Mouse (Mus musculus): ENCODE measurements around the gene Auts2. TPM values are rescaled to one million over a fixed set of nuclear protein-coding genes. Genes with fewer than 3 reads are reported as not detected.

Gene Auts2
- total RNA-seq, 4 experiments from 2014 or later = 86.9 to 97.6 (median 89.2) TPM

- no peak for DNase-seq (ENCODE audit: low spot score in 2 of 2)
These were observed 839.4 kb downstream of the Auts2 start for GRCm38 (mm10) chr5:131703729-131704128.

GRCm38 (mm10) chr5:131702840-131703392, 840.2 kb downstream of the Auts2 start:
- no peak for DNase-seq (ENCODE audit: low spot score in 2 of 2)

GRCm38 (mm10) chr5:131698900-131699299, 844.2 kb downstream of the Auts2 start:
- no peak for DNase-seq (ENCODE audit: low spot score in 2 of 2)

GRCm38 (mm10) chr5:131690781-131691180, 852.4 kb downstream of the Auts2 start:
- no peak for DNase-seq (ENCODE audit: low spot score in 2 of 2)

GRCm38 (mm10) chr5:131686956-131687618, 856.1 kb downstream of the Auts2 start:
- no peak for DNase-seq (ENCODE audit: low spot score in 2 of 2)

GRCm38 (mm10) chr5:131680127-131680845, 862.9 kb downstream of the Auts2 start:
- DNase-seq (ENCODE audit: low spot score in 2 of 2) = peak; percentile 11 to 67

GRCm38 (mm10) chr5:131679523-131679922, 863.6 kb downstream of the Auts2 start:
- DNase-seq (ENCODE audit: low spot score in 2 of 2) = no peak

GRCm38 (mm10) chr5:131677518-131677917, 865.6 kb downstream of the Auts2 start:
- DNase-seq (ENCODE audit: low spot score in 2 of 2) = peak; percentile 27 to 70

- no peak for DNase-seq (ENCODE audit: low spot score in 2 of 2)
These were observed 869.4 kb downstream of the Auts2 start for GRCm38 (mm10) chr5:131673696-131674095.

- DNase-seq (ENCODE audit: low spot score in 2 of 2) = no peak
These were observed 878.1 kb downstream of the Auts2 start for GRCm38 (mm10) chr5:131665068-131665467.

GRCm38 (mm10) chr5:131664657-131665056, 878.5 kb downstream of the Auts2 start:
- DNase-seq (ENCODE audit: low spot score in 2 of 2) = no peak

GRCm38 (mm10) chr5:131662657-131663056, 880.5 kb downstream of the Auts2 start:
- no peak for DNase-seq (ENCODE audit: low spot score in 2 of 2)

- no peak for DNase-seq (ENCODE audit: low spot score in 2 of 2)
These were observed 884.2 kb downstream of the Auts2 start for GRCm38 (mm10) chr5:131658822-131659515.

- no peak for DNase-seq (ENCODE audit: low spot score in 2 of 2)
These were observed 888.9 kb downstream of the Auts2 start for GRCm38 (mm10) chr5:131654206-131654605.

- DNase-seq (ENCODE audit: low spot score in 2 of 2) = no peak
These were observed 892.7 kb downstream of the Auts2 start for GRCm38 (mm10) chr5:131650381-131650891.

- DNase-seq (ENCODE audit: low spot score in 2 of 2) = no peak
These were observed 895.4 kb downstream of the Auts2 start for GRCm38 (mm10) chr5:131647683-131648119.

- DNase-seq (ENCODE audit: low spot score in 2 of 2) = no peak
These were observed 896.0 kb downstream of the Auts2 start for GRCm38 (mm10) chr5:131647104-131647682.

GRCm38 (mm10) chr5:131646192-131646775, 896.9 kb downstream of the Auts2 start:
- DNase-seq (ENCODE audit: low spot score in 2 of 2) = no peak

GRCm38 (mm10) chr5:131645341-131646191, 897.6 kb downstream of the Auts2 start:
- no peak for DNase-seq (ENCODE audit: low spot score in 2 of 2)

- DNase-seq (ENCODE audit: low spot score in 2 of 2) = no peak
These were observed 898.8 kb downstream of the Auts2 start for GRCm38 (mm10) chr5:131644331-131644730.

Data from left cerebral cortex, adult 8-10 months (tissue).